Mouse (Mus musculus) adrenal gland, postnatal 4 days (tissue): ENCODE results near the gene Tagln3. TPM values are rescaled to one million over a fixed set of nuclear protein-coding genes. Genes with fewer than 3 reads are reported as not detected.

Source experiments
- total RNA-seq, 2 experiments: library from RNA; stranded (reverse); gene quantifications; 2 replicates each; pipeline ENCODE4 v1.2.3; 2021

Gene Tagln3
- total RNA-seq, 2 experiments from 2014 or later = 15.5 to 20.6 TPM

Other genes starting within 250 kb of the Tagln3 start
- under 1 TPM; 0.14 to 0.45 TPM for gene Gm609, start 231.6 kb downstream of the Tagln3 start, total RNA-seq
- under 1 TPM in 1 of 2 experiments, not detected in 1; 0.84 TPM for gene Gm17783, start 192.6 kb downstream of the Tagln3 start, total RNA-seq
- not detected for gene Slc9c1, start 189.3 kb downstream of the Tagln3 start, total RNA-seq
- under 1 TPM; 0.11 to 0.34 TPM for gene Gcsam, start 114.2 kb downstream of the Tagln3 start, total RNA-seq
- under 1 TPM; 0.23 to 0.36 TPM for gene BC016579, start 70.5 kb downstream of the Tagln3 start, total RNA-seq
- under 1 TPM; 0.11 to 0.17 TPM for gene Tmprss7, start 30.9 kb downstream of the Tagln3 start, total RNA-seq
- gene Abhd10, start 18.3 kb upstream of the Tagln3 start, total RNA-seq = 10 to 100 TPM; 31.8 to 36.8 TPM
- 10 to 100 TPM; 77.3 to 90.7 TPM for gene Phldb2, start 229.0 kb upstream of the Tagln3 start, total RNA-seq